31 mouse cellular contexts compared by ENCODE assay signal in the genomic region with DNA sequence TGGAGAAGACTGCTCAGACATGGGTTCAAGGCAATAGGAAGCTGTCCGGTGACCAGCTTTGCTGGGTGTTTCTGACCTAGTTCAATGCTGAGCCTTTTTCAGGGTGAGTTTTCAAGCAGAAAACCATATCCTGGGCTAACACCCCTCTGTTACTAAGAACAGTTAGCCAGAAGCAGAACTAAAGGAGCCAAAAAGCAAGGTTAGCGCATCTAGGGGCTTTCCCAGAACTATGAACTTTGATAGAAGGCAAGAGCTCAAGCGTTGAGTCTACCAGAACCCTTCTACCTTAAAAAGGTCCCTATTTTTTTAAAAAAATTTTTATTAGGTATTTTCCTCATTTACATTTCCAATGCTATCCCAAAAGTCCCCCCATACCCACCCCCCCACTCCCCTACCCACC. TPM values are rescaled to one million over a fixed set of nuclear protein-coding genes. Genes with fewer than 3 reads are reported as not detected.
"Had no signal": no experiment of that assay in that cellular context is flagged by ENCODE, and none has a peak within 500 bp of the region (broad histone marks: within the 10 kb centered on the region; RNA-seq: fewer than 3 reads in every experiment).

No protein-coding gene starts in this region.

- H3K36me3 ChIP-seq: intestine, embryonic 15.5 days; kidney, embryonic 15.5 days; limb, embryonic 12.5 days; limb, embryonic 15.5 days; liver, embryonic 15.5 days; midbrain, embryonic 10.5 days; midbrain, embryonic 13.5 days had no signal

- H3K27me3 ChIP-seq: intestine, embryonic 15.5 days; kidney, embryonic 15.5 days; limb, embryonic 12.5 days; limb, embryonic 15.5 days; liver, embryonic 15.5 days; midbrain, embryonic 13.5 days had no signal

- H3K4me1 ChIP-seq: intestine, embryonic 15.5 days; kidney, embryonic 15.5 days; limb, embryonic 12.5 days; limb, embryonic 15.5 days; midbrain, embryonic 10.5 days; midbrain, embryonic 13.5 days had no signal

- DNase-seq: kidney, adult 11 months; kidney, adult 8-10 months; kidney, postnatal 10 days; kidney, postnatal 36 days; left cerebral cortex, postnatal 4 days; lung, adult 2 months; lung, postnatal 14 days; right cerebral cortex, adult 18-20 months; right cerebral cortex, postnatal 14 days; right cerebral cortex, postnatal 4 days; thymus, adult 18-20 months; thymus, postnatal 36 days had no signal

- H3K4me2 ChIP-seq: intestine, embryonic 15.5 days; kidney, embryonic 15.5 days; limb, embryonic 12.5 days; limb, embryonic 15.5 days; liver, embryonic 11.5 days; liver, embryonic 15.5 days; midbrain, embryonic 13.5 days had no signal

- H3K27ac ChIP-seq: intestine, embryonic 15.5 days; kidney, embryonic 15.5 days; limb, embryonic 12.5 days; limb, embryonic 15.5 days; liver, embryonic 15.5 days; macrophage; midbrain, embryonic 10.5 days; midbrain, embryonic 13.5 days had no signal

- H3K9me3 ChIP-seq: intestine, embryonic 15.5 days; kidney, embryonic 15.5 days; limb, embryonic 12.5 days; limb, embryonic 15.5 days; liver, embryonic 15.5 days; midbrain, embryonic 10.5 days; midbrain, embryonic 13.5 days had no signal

- H3K4me3 ChIP-seq: intestine, embryonic 15.5 days; kidney, embryonic 15.5 days; limb, embryonic 12.5 days; limb, embryonic 15.5 days; liver, embryonic 15.5 days; midbrain, embryonic 10.5 days; midbrain, embryonic 13.5 days; myocyte had no signal

- H3K9ac ChIP-seq: intestine, embryonic 15.5 days; kidney, embryonic 15.5 days; limb, embryonic 12.5 days; limb, embryonic 15.5 days; liver, embryonic 15.5 days; midbrain, embryonic 13.5 days had no signal

- ATAC-seq: intestine, embryonic 15.5 days; midbrain, embryonic 13.5 days; midbrain, embryonic 16.5 days had no signal

RNA-seq across cellular contexts. Expression of gene Adipoq, which starts 5.4 kb away (rescaled TPM):
- total RNA-seq: layer of hippocampus, adult 8-10 months; layer of hippocampus, postnatal 14 days; left cerebral cortex, adult 8-10 months; left cerebral cortex, postnatal 14 days; left cerebral cortex, postnatal 4 days; monocyte, adult 5-6 weeks had no signal
- polyA plus RNA-seq: intestine, embryonic 15.5 days; kidney, embryonic 15.5 days; limb, embryonic 12.5 days; limb, embryonic 15.5 days; liver, embryonic 11.5 days; liver, embryonic 15.5 days; macrophage; midbrain, embryonic 10.5 days; midbrain, embryonic 16.5 days; myocyte; neural tube, embryonic 11.5 days; neural tube, embryonic 14.5 days; stomach, embryonic 16.5 days had no signal
